Mouse (Mus musculus) lung, embryonic 16.5 days (tissue): ENCODE data around the gene Hdgf. TPM values are rescaled to one million over a fixed set of nuclear protein-coding genes. Genes with fewer than 3 reads are reported as not detected.

Experiments used
- ATAC-seq: fragments of 200-750 bp; cut with Nextera tagmentation; 2 replicates; pipeline ENCODE4 v1.8.0; 2017; ENCODE audit warnings: low read depth, mild to moderate bottlenecking, moderate library complexity
- H3K27ac ChIP-seq: fragments of 300-500 bp; sonication (generic); 2 replicates; pipeline ENCODE4 v1.5.1; 2014; ENCODE audit warnings: mild to moderate bottlenecking, control low read depth, low read length
- H3K27me3 ChIP-seq: fragments of 300-500 bp; sonication (generic); 2 replicates; pipeline ENCODE4 v1.6.1; 2014; ENCODE audit warnings: low read depth, low read length, mixed read lengths; ENCODE audit not compliant: control insufficient read depth, insufficient read depth
- H3K36me3 ChIP-seq: fragments of 300-500 bp; sonication (generic); 2 replicates; pipeline ENCODE4 v1.6.1; 2014; ENCODE audit warnings: low read length; ENCODE audit not compliant: control insufficient read depth, insufficient read depth
- H3K4me1 ChIP-seq: fragments of 300-500 bp; sonication (generic); replicated peaks from 2 replicates; pipeline ENCODE4 v1.6.1; 2014; ENCODE audit warnings: low read length, mixed read lengths; ENCODE audit not compliant: control insufficient read depth, insufficient read depth
- H3K4me2 ChIP-seq: fragments of 300-500 bp; sonication (generic); 2 replicates; pipeline ENCODE4 v1.6.1; 2014; ENCODE audit warnings: low read depth, low read length, control low read depth
- H3K4me3 ChIP-seq: fragments of 300-500 bp; sonication (generic); 2 replicates; pipeline ENCODE4 v1.5.1; 2014; ENCODE audit warnings: mild to moderate bottlenecking, low read length, control low read depth
- H3K9ac ChIP-seq: fragments of 300-500 bp; sonication (generic); 2 replicates; pipeline ENCODE4 v1.6.1; 2014; ENCODE audit warnings: low read length, control low read depth
- H3K9me3 ChIP-seq: fragments of 300-500 bp; sonication (generic); 2 replicates; pipeline ENCODE4 v1.6.1; 2016; ENCODE audit warnings: low read length; ENCODE audit not compliant: control insufficient read depth
- WGBS: fragments of 180-500 bp; shearing (Covaris S2); extraction: QIAGEN DNeasy Blood & Tissue Kit; methylation state at CpG from one replicate; pipeline ENCODE4 v1.1.7; 2014; 5-methylcytosine and 5-hydroxymethylcytosine counted together
- polyA plus RNA-seq: library from polyadenylated mRNA; unstranded; fragments of >200 nt; fragmentation: Nextera tagmentation; extraction: Ambion mirVana; gene quantifications from 2 replicates; pipeline ENCODE4 v1.2.1, GENCODE M21; 2015

The Hdgf gene
- polyA plus RNA-seq, 1 experiment from 2014 or later: 86.3 TPM

- Histone ChIP-seq H3K27ac (no peak overlapping the region), H3K4me1 (peaks cover 9% of the 10 kb centered on the region), H3K4me2 (no peak overlapping the region), H3K27me3 (no peaks in the 10 kb centered on the region), H3K9ac (no peak overlapping the region), H3K4me3 (no peak overlapping the region), H3K9me3 (no peaks in the 10 kb centered on the region), H3K36me3 (no peaks in the 10 kb centered on the region)
- no peak for ATAC-seq
- 17% methylated on average over 4 of the region's 4 CpGs for WGBS
Measured at GRCm38 (mm10) chr3:87958476-87958875, 52.4 kb downstream of the Hdgf start.

DNA sequence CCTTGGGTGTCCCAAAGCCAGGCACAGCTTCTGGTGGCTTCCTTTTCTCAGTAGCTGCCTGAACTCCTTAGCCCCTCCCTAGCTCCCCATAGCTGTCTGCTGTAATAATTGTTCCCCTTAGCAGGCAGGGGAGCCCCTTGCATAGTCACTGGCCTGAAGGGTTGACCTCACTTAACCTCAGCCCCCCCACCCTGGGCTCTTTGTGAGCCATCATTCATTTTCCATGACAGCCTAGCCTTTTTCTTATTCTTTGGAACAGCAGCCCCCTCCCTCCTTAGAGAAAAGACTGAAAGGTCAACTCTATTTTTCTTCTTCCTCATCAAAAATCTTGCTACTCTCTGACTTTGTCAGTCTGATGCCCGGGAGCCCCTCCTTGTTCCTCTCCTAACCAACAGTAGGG, 52.8 kb downstream of the Hdgf start:
- no peaks in the 10 kb centered on the region for H3K9me3 ChIP-seq
- H3K27me3 ChIP-seq: no peaks in the 10 kb centered on the region
- no peak overlapping the region for H3K27ac ChIP-seq
- peaks cover 9% of the 10 kb centered on the region for H3K4me1 ChIP-seq
- ATAC-seq: no peak
- no peak overlapping the region for H3K9ac ChIP-seq
- no peaks in the 10 kb centered on the region for H3K36me3 ChIP-seq
- no peak overlapping the region for H3K4me2 ChIP-seq
- H3K4me3 ChIP-seq: no peak overlapping the region
- 32% methylated on average over 1 of the region's 1 CpGs for WGBS

DNA sequence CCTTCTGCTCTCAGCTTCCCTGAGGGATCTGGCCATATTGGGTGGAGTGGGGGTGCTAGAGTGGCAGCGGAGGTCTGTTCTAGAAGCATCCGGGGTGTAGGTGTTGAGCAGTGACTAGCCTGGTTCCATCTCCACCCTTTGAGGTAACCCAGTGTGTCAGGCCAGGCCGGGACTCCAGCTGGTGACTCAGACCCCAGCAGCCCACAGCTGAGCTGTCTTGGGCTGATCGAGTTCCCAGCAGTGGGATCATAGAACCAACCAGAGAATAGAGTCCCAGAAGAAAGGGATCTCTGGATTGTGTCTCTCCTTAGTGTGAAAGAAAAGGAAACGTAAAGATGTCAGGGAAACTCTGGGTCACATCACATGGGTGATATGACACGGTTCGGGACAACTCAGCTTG, 53.2 kb downstream of the Hdgf start:
- Histone ChIP-seq H3K4me2 (no peak overlapping the region), H3K27ac (no peak overlapping the region; the same call in 1 of the 2 replicates), H3K9ac (no peak overlapping the region), H3K9me3 (no peaks in the 10 kb centered on the region), H3K36me3 (no peaks in the 10 kb centered on the region), H3K4me3 (no peak overlapping the region), H3K27me3 (no peaks in the 10 kb centered on the region), H3K4me1 (peaks cover 9% of the 10 kb centered on the region)
- no peak for ATAC-seq
- WGBS: 67% methylated on average over 7 of the region's 7 CpGs

DNA sequence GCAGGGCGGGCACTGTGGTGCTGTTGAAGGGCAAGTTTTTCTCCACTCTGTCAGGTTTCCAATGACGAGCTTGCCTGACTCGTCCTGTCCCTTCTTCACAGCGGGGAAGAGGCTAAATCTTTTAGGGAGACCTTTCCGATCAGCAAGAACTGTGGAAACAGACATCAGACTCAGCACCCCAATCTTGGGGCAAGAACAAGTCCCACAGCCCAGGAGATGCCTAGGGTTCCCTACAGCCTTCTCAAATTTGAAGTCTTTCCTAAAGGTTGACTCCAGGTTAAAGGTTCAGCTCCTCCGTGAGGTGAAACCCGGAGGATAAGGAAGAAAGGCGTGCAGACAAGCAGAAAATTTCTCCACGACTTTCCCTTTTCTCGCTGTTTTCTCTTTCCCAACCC, 54.1 kb downstream of the Hdgf start:
- Histone ChIP-seq H3K4me2 (peak overlapping the region; percentile 76), H3K4me1 (peaks cover 9% of the 10 kb centered on the region), H3K9me3 (no peaks in the 10 kb centered on the region), H3K9ac (peak overlapping the region; percentile 79), H3K27ac (peak overlapping the region; percentile 95), H3K27me3 (no peaks in the 10 kb centered on the region), H3K36me3 (no peaks in the 10 kb centered on the region), H3K4me3 (peak overlapping the region; percentile 58)
- 6% methylated on average over 10 of the region's 10 CpGs for WGBS
- ATAC-seq: no peak

DNA sequence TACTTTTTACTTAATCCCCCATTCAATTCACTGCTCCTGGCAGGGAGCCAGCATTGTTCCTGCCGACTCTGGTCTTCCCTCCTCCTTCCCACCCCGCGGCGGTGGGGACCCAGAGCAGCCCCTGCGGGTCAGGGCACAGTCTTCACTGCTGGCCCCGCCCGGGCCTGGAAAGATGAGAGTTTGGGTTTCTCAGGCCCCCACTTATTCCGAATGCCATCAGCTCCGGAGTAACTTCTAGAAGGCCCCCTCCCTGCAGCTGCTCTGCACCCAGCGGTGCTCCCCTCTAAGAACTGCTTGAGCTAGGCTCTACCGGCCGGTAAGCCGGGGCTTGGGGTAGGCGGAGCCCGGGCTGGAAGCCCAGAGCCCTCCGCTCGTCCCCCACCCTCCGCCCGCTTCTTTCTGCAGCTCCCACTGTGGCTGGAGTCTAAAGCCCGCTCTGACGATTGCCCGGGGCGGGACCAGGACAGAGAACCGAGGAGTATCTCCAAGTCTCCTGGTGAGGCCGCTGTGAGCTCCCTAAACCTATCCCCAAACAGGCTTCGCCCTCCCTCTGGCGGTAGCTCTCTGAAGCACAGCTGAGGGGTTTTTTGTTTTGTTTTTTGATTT, 54.6 kb downstream of the Hdgf start:
- peak overlapping the region; percentile 58 for H3K4me3 ChIP-seq
- no peaks in the 10 kb centered on the region for H3K27me3 ChIP-seq
- peak; percentile 99 for ATAC-seq
- no peaks in the 10 kb centered on the region for H3K36me3 ChIP-seq
- peaks cover 9% of the 10 kb centered on the region for H3K4me1 ChIP-seq
- H3K9ac ChIP-seq: peak overlapping the region; percentile 79
- peak overlapping the region; percentile 76 for H3K4me2 ChIP-seq
- H3K9me3 ChIP-seq: no peaks in the 10 kb centered on the region
- peak overlapping the region; percentile 95 for H3K27ac ChIP-seq
- WGBS: under 1% methylated on average over 27 of the region's 27 CpGs

Other genes with a start within 250 kb of the Hdgf start
- gene Lrrc71, start 157.7 kb upstream of the Hdgf start, polyA plus RNA-seq: 3.9 and 5.9 TPM in 2 replicates
- gene Ntrk1, start 111.2 kb upstream of the Hdgf start, polyA plus RNA-seq: 1.5 and 1.6 TPM in 2 replicates
- gene Insrr, start 109.4 kb upstream of the Hdgf start, polyA plus RNA-seq: 0.04 and 0.23 TPM in 2 replicates
- 32.4 and 34.5 TPM in 2 replicates for gene Pear1, start 82.0 kb upstream of the Hdgf start, polyA plus RNA-seq
- gene Sh2d2a, start 59.6 kb upstream of the Hdgf start, polyA plus RNA-seq: 0.36 and 2.0 TPM in 2 replicates
- 8.3 and 11.7 TPM in 2 replicates for gene Prcc, start 20.7 kb upstream of the Hdgf start, polyA plus RNA-seq
- 77.5 and 79.3 TPM in 2 replicates for gene Mrpl24, start 13.2 kb downstream of the Hdgf start, polyA plus RNA-seq
- 50.3 and 54.8 TPM in 2 replicates for gene Isg20l2, start 24.0 kb downstream of the Hdgf start, polyA plus RNA-seq
- gene Rrnad1, start 24.4 kb downstream of the Hdgf start, polyA plus RNA-seq: 20.2 and 20.6 TPM in 2 replicates
- gene Crabp2, start 42.3 kb downstream of the Hdgf start, polyA plus RNA-seq: 4.7 and 4.9 TPM in 2 replicates
- gene Nes, start 64.8 kb downstream of the Hdgf start, polyA plus RNA-seq: 15.5 and 15.6 TPM in 2 replicates
- 0.44 and 0.54 TPM in 2 replicates for gene Bcan, start 93.9 kb downstream of the Hdgf start, polyA plus RNA-seq
- 0.10 and 0.28 TPM in 2 replicates for gene Hapln2, start 121.3 kb downstream of the Hdgf start, polyA plus RNA-seq
- 22.4 and 25.6 TPM in 2 replicates for gene Gpatch4, start 136.8 kb downstream of the Hdgf start, polyA plus RNA-seq
- gene Naxe, start 152.2 kb downstream of the Hdgf start, polyA plus RNA-seq: 203 and 211 TPM in 2 replicates
- not detected in 2 replicates for gene Ttc24, start 172.0 kb downstream of the Hdgf start, polyA plus RNA-seq
- 23.4 and 26.9 TPM in 2 replicates for gene Iqgap3, start 175.7 kb downstream of the Hdgf start, polyA plus RNA-seq
- gene Mef2d, start 236.1 kb downstream of the Hdgf start, polyA plus RNA-seq: 19.9 and 22.9 TPM in 2 replicates